In the genomic region with DNA sequence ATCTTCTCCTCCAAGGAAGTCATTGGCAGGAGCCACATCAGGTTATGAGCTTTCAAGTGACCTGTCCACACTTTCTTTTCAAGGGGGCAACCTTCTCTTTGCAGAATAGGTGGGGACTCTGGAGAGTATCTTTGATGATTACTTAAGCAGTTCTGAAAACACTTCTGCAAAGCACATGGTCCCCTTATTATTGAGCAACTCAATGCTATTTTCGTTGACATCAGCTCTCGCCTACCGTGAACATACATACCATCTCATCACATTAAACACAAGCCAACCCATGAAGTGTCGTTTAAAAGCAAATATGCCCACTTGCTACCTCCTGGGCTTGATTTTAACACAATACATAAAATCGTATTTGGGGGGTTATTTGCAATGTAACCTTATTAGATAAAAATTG, we compare ENCODE assay signal across 24 mouse cellular contexts.
A peak's percentile ranks its signal among the peaks of the same experiment; 100 is the strongest.
DNase-seq lines count a peak whose midpoint lies in the region; ATAC-seq and TF ChIP-seq lines count a peak whose summit lies in the region.
"Had no signal": no experiment of that assay in that cellular context is flagged by ENCODE, and none has a peak within 500 bp of the region (broad histone marks: within the 10 kb centered on the region; RNA-seq: fewer than 3 reads in every experiment).

No protein-coding gene starts in this region.

- H3K79me2 ChIP-seq in macrophage (ENCODE audit: inconsistent target) = no peaks in the 10 kb centered on the region

- H3K9me3 ChIP-seq in limb, embryonic 10.5 days (replicated peaks) = no peaks in the 10 kb centered on the region
- H3K9me3 ChIP-seq in midbrain, embryonic 14.5 days (ENCODE audit: control insufficient read depth, low read length) = no peaks in the 10 kb centered on the region
- H3K9me3 ChIP-seq: embryonic facial prominence, embryonic 10.5 days; embryonic facial prominence, embryonic 12.5 days; forebrain, embryonic 13.5 days; forebrain, embryonic 15.5 days had no signal

- no peak for TF ChIP-seq POLR2A in bone marrow macrophage, adult 2 months (IDR thresholded peaks at IDR 0.05; ENCODE audit: borderline replicate concordance, low read depth, low read length)

- no peak overlapping the region for H3K4me2 ChIP-seq in midbrain, embryonic 14.5 days (ENCODE audit: low read length)
- H3K4me2 ChIP-seq: embryonic facial prominence, embryonic 12.5 days; forebrain, embryonic 13.5 days; forebrain, embryonic 15.5 days had no signal

- H3K9ac ChIP-seq in midbrain, embryonic 14.5 days (replicated peaks; ENCODE audit: low read length) = no peak overlapping the region
- H3K9ac ChIP-seq: embryonic facial prominence, embryonic 12.5 days; forebrain, embryonic 13.5 days; forebrain, embryonic 15.5 days; forebrain, postnatal 0 days had no signal

- peak overlapping the region; percentile 12 for H3K27ac ChIP-seq in bone marrow macrophage, adult 2 months (ENCODE audit: insufficient read depth, low read depth, low read length)
- H3K27ac ChIP-seq in macrophage = peak overlapping the region; percentile 52; the same call in 1 of the 2 replicates
- no peak overlapping the region for H3K27ac ChIP-seq in limb, embryonic 10.5 days
- no peak overlapping the region for H3K27ac ChIP-seq in midbrain, embryonic 14.5 days (replicated peaks; ENCODE audit: low read depth, low read length)
- H3K27ac ChIP-seq: embryonic facial prominence, embryonic 10.5 days; embryonic facial prominence, embryonic 12.5 days; forebrain, embryonic 13.5 days; forebrain, embryonic 15.5 days had no signal

- no peak for ATAC-seq in midbrain, embryonic 14.5 days (ENCODE audit: low FRiP score, low TSS enrichment)
- ATAC-seq: activated CD4-positive, CD25-positive, alpha-beta regulatory T cell, adult 4 months; CD4-positive, CD25-positive, alpha-beta regulatory T cell, adult 4 months; forebrain, embryonic 13.5 days; forebrain, embryonic 15.5 days; forebrain, postnatal 0 days; Patski had no signal

- H3K36me3 ChIP-seq in macrophage (ENCODE audit: inconsistent target) = no peaks in the 10 kb centered on the region
- H3K36me3 ChIP-seq in limb, embryonic 10.5 days = no peaks in the 10 kb centered on the region
- H3K36me3 ChIP-seq in midbrain, embryonic 14.5 days (ENCODE audit: control insufficient read depth, insufficient read depth, low read length) = no peaks in the 10 kb centered on the region
- H3K36me3 ChIP-seq: embryonic facial prominence, embryonic 10.5 days; embryonic facial prominence, embryonic 12.5 days; forebrain, embryonic 15.5 days; G1E had no signal

- whole genome bisulfite sequencing in macrophage (ENCODE audit: missing documents) = 46% methylated on average over 5 of the region's 5 CpGs
- 90% methylated on average over 5 of the region's 5 CpGs for WGBS in limb, embryonic 10.5 days
- WGBS in midbrain, embryonic 14.5 days = 90% methylated on average over 5 of the region's 5 CpGs

- H3K4me1 ChIP-seq in bone marrow macrophage, adult 2 months (ENCODE audit: control insufficient read depth, insufficient read depth, low read length) = peaks cover 59% of the 10 kb centered on the region
- H3K4me1 ChIP-seq in limb, embryonic 10.5 days = peaks cover 4% of the 10 kb centered on the region; the same call in 1 of the 2 replicates
- no peaks in the 10 kb centered on the region for H3K4me1 ChIP-seq in midbrain, embryonic 14.5 days (ENCODE audit: control insufficient read depth, insufficient read depth, low read length)
- H3K4me1 ChIP-seq: embryonic facial prominence, embryonic 12.5 days; forebrain, embryonic 13.5 days; forebrain, embryonic 15.5 days had no signal

- H3K4me3 ChIP-seq in bone marrow macrophage, adult 2 months (ENCODE audit: insufficient read depth, low read length) = no peak overlapping the region
- no peak overlapping the region for H3K4me3 ChIP-seq in macrophage (ENCODE audit: inconsistent target)
- no peak overlapping the region for H3K4me3 ChIP-seq in limb, embryonic 10.5 days
- no peak overlapping the region for H3K4me3 ChIP-seq in midbrain, embryonic 14.5 days (replicated peaks; ENCODE audit: low read depth, low read length)
- H3K4me3 ChIP-seq: embryonic facial prominence, embryonic 10.5 days; embryonic facial prominence, embryonic 12.5 days; forebrain, embryonic 13.5 days; forebrain, embryonic 15.5 days had no signal

- no peaks in the 10 kb centered on the region for H3K27me3 ChIP-seq in limb, embryonic 10.5 days (ENCODE audit: low read depth, poor library complexity, severe bottlenecking)
- H3K27me3 ChIP-seq in midbrain, embryonic 14.5 days (ENCODE audit: control insufficient read depth, insufficient read depth, low read length) = no peaks in the 10 kb centered on the region
- H3K27me3 ChIP-seq: embryonic facial prominence, embryonic 12.5 days; forebrain, embryonic 13.5 days; forebrain, embryonic 15.5 days; Patski had no signal

- TF ChIP-seq CTCF in bone marrow macrophage, adult 2 months (IDR thresholded peaks at IDR 0.05; ENCODE audit: low read depth, low read length) = no peak

- peak; percentile 62 for DNase-seq in heart, adult 11 months
- no peak for DNase-seq in heart, adult 18-20 months
- DNase-seq in limb, embryonic 10.5 days (ENCODE audit: low spot score) = no peak
- no peak for DNase-seq in midbrain, embryonic 14.5 days
- DNase-seq: adrenal gland, adult 8-10 months; adrenal gland, postnatal 14 days; adrenal gland, postnatal 36 days; B cell, adult 2 months; cerebellum, adult 11-12 months; cerebellum, adult 2 months; cerebellum, adult 9-10 months; cerebellum, postnatal 10 days; cerebellum, postnatal 25 days; forebrain, postnatal 0 days had no signal

Comparison
In these comparisons a context has a peak if more than half of its experiments do, and no peak if none do; other contexts are left out.
1. H3K27ac ChIP-seq: peak in bone marrow macrophage, adult 2 months (single experiment) and macrophage (single experiment); none in limb, embryonic 10.5 days (single experiment) and midbrain, embryonic 14.5 days (single experiment).